Mouse (Mus musculus): ENCODE results near the gene Rap1gap2.
A peak's percentile ranks its signal among the peaks of the same experiment; 100 is the strongest.

The Rap1gap2 gene

GRCm38 (mm10) chr11:74445591-74445990 is 165.1 kb downstream of the Rap1gap2 start:
- no peak for DNase-seq

DNA sequence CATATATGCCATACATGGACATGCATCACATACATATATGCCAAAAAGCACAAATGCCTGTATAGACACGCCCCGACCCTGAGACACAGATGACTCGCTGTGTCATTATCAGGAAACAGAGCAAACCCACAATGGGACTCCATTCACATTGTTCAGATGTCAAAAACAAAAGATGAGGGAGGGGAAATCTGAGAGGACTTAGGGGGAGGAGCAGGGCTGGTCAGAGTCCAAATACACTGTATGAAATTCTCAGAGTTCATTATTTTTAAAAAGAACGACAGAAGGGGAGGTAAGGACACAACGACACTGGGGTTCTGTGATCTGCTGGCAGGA is 166.8 kb downstream of the Rap1gap2 start:
- DNase-seq, result no peak

DNA sequence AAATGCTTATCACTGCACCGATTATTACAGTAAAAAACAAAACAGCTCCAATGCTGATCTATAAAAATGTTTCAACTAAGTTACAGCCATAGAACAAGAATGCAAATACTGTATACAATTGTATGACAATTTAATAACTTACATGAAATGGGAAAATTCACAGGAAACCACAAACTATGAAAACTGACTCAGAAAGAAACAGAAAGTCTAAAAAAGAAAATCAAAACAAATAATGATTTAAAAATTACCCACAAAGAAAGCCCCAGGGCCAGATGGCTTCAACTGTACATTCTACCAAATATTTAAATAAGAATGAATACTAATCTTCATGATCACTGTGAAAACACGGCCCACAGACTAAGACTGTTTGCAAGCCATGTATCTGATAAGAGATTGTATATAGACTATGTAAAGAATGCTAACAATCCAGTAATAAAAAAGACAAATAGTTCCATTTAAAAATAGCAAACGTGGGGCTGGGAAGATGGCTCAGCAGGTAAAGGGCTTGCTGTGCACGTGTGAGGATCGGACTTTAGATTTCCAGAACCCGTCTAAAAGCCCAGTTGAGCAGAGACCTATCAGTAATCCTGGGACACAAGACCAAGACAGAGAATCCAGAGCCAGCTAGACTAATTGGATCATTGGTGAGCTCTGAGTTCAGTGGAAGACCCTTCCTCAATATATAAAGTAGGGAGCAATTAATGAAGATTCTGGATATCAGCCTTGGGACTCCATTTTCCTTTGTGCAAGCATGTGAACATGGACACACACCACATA is 167.4 kb downstream of the Rap1gap2 start:
- no peak for DNase-seq

GRCm38 (mm10) chr11:74442396-74442795 is 168.3 kb downstream of the Rap1gap2 start:
- no peak for DNase-seq

DNA sequence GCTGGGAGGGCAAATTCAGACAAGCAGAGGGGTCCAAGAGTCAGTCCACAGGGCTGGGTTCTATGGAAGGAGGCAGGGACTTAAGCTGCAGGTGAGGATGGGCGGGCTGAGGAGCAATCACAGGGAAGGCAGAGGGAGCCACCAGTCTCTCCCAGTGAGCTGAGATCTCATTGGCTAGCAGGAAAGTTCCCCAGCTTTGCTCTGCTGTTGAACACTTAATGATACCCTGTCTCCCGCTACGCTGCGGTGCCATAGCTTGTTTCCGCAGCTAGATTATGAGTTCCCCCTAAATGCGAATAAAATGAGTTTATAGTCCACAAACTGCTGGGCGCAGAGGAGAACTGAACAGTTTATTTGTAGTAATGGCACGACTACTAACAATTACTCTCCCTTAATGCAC is 170.6 kb downstream of the Rap1gap2 start:
- no peak for DNase-seq

- no peak for DNase-seq
Measured at GRCm38 (mm10) chr11:74439202-74439601, 171.5 kb downstream of the Rap1gap2 start.

DNA sequence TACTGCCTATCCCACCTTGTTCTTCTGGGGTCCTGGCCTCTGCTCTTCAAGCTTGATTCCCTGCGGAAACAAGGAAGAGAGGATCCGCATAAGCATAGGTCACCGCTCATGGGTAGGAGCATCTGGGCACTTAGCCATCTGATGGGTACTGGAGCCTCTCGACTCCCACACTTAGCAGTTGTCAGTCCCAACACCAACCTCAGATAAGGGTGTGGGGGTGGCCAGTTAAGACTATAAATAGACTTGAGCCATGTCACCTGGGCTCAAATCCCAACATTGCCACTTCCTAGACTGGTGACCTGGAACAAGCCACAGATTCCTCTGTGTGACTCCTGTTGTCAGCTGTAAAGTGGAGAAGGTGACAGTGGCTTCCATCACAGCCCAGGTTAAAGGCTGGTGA is 172.5 kb downstream of the Rap1gap2 start:
- DNase-seq, result no peak

- DNase-seq, result no peak
Measured at GRCm38 (mm10) chr11:74435366-74435765, 175.3 kb downstream of the Rap1gap2 start.

- DNase-seq, result no peak
Measured at GRCm38 (mm10) chr11:74433000-74433399, 177.7 kb downstream of the Rap1gap2 start.

DNA sequence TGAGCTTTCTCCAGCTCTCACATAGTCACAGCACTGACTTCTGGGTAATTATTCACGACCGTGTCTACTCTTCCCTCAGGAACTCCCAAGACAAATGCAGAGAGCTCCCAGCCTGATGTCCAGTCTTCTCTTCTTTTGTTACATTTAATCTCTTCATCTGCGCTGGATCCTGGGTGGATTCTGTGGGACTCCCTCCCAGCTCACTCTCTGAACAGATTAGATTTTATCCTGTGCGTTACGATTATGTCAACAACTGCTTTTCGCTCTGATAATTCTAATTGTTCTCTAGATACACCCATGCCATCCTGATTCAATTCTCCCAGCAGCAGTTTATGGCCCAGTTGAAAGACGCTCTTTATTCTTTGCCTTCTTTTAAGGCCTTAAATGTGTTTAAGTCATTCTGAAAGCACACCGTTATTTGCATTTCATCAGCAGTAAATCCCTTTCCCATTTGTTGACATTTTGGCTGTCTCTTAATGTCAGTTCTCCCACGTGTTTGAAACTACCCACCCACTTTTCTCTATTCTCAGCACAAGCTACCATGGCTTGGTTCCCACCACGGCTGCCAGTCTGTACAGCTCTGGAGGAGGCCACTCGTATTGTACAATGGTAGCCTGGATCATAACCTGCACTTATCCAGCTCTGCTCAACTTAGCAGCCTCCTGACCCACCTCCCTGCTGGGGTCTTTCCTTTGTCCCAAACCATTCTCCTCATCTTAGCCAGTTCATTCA is 180.8 kb downstream of the Rap1gap2 start:
- DNase-seq, result no peak

- no peak for DNase-seq
Measured at GRCm38 (mm10) chr11:74426306-74426705, 184.4 kb downstream of the Rap1gap2 start.

DNA sequence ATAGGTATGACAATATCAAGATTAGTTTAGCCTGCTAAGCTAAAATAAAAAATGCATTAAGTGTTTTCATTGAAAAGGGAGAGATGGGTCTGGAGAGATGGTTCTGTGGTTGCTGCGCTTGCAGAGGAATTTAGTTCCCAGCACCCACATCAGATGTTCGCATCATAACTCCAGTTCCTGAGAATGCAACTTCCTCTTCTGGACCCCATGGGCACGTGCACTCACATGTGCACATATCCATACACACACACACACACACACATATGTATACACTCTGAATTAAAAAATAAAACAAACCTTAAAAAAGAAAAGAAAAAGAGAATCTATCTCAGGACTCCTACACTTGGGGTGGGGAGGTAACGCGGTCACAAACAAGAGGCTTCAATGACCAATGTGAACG is 188.7 kb downstream of the Rap1gap2 start:
- DNase-seq, result no peak

GRCm38 (mm10) chr11:74421151-74421550 is 189.6 kb downstream of the Rap1gap2 start:
- DNase-seq, result no peak

DNA sequence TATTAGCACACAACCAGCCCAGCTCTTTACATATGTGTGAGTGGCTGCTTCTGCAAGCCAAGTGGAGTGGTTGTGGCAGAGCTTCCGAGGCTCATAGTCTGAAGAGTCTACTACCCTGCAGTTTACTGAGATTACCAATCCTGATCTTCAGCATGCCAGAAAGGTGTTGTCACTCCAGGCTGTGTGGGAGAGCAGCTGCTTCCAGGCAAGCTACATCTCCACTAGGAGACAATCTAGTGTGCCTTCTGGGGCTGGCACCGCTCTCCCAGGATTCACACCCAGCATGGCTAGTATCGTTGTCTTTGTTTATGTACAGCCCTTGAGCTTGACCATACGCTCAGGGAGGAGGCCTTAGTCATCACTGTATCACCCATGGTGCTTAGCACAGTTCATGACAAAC is 191.1 kb downstream of the Rap1gap2 start:
- no peak for DNase-seq

- no peak for DNase-seq
Measured at GRCm38 (mm10) chr11:74415736-74416135, 195.0 kb downstream of the Rap1gap2 start.

DNA sequence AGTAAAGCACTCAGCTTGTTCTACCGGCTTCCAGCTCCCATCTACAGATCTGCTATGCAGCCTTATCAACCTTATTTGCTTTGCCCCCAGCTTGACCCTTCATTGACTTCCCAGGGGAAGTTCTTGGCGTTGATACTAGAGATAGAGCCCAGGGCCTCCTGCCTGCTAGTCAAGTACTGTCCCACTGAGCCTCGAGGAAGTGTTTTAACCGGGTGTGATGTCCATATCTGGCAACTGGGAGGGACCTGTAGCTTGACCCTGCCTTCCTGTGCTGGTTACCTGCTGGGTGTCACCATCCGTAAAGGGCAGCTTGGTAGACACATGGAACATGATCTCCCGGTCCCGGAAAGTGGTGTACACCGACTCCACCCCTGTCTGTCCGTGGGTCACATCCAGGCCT is 196.6 kb downstream of the Rap1gap2 start:
- no peak for DNase-seq

- DNase-seq, result no peak
Measured at GRCm38 (mm10) chr11:74413449-74413972, 197.2 kb downstream of the Rap1gap2 start.

- DNase-seq, result no peak
Measured at GRCm38 (mm10) chr11:74412462-74412861, 198.3 kb downstream of the Rap1gap2 start.

DNA sequence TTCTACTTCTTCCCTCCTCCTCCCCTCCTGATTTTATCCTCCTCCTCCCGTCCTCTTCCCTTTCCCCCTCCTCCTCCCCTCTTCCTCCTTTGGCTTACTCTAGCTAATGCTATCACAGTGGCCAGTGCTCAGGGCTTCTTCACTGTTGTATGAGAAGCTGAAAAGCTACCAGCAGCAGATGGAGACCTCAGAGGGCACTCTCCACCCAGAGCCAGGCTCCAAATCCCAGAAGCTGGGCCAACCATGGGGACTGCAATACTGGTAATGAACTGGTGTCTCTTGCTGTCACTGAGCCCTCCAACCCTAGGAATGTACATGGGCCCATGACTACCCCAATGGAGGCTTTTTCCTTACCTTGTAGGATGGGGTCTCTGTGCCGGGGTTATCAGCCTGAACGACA is 198.8 kb downstream of the Rap1gap2 start:
- no peak for DNase-seq

GRCm38 (mm10) chr11:74409757-74410174 is 200.9 kb downstream of the Rap1gap2 start:
- DNase-seq, result peak; percentile 19

GRCm38 (mm10) chr11:74409447-74409754 is 201.3 kb downstream of the Rap1gap2 start:
- DNase-seq, result no peak

DNA sequence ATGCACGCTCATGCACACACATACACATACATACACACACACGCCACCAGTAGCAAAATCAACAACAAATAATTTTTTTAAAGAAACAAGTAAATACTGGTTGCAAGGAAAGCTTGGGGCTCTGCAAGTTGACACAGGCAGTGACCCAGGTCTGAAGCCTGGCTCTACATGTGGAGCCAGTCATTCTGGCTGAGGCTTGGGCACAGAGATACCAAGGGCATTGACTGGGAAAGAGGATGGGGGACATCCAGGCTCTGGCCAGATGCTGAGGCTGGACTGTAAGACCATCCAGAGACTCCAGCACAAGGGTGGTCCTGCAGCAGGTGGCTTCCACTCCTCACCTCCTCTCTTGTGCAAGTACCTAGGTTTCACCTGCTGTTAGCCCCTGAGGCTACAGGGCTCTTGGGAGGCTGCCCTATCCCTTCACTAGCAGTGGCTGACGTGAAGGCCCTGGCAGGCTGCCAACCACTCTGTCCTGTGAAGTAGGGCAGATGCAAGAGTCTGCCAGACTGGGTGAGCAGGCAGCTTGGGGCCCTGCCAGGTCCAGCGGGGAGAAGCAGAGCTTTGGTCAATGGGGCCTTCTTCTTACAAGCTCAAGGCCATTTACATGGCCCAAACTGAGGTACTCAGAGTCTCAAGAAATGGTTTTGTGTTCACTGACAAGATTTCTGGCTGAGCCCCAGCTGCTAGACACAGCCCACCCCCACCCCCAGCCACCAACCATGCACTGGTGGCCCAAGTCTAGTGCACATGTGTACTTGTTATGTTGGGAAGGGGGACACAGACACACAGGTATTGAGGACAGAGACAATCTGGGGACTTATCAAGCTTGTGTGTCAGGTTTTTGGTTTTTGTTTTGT is 201.9 kb downstream of the Rap1gap2 start:
- DNase-seq, result peak; percentile 69

DNA sequence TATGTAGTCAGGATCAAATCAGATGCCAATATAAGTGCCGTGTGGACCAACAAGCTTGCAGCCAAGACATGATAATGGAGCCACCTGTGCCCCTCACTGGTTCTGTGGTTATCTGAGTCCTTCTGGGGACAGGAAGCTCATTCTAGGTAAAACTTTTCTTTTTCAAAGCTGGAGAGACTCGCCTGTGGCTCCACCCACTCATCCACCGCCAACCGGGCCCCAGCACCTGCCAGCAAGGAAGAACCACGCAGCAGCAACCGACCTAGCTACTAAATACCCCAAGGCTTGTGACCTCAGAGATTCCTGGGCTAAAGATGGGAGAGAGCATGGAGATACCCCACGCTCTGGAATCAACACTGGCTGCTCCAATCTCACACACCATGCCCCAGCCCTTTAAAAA is 205.5 kb downstream of the Rap1gap2 start:
- DNase-seq, result no peak
